Mouse (Mus musculus) embryonic facial prominence, embryonic 14.5 days (tissue): Measurements from ENCODE around the gene Lrrc28. TPM values are rescaled to one million over a fixed set of nuclear protein-coding genes. Genes with fewer than 3 reads are reported as not detected.

Experiments
- ATAC-seq: fragments of 200-750 bp; cut with Nextera tagmentation; 2 replicates; pipeline ENCODE4 v1.8.0; 2017; ENCODE audit warnings: low read depth, moderate number of reproducible peaks, moderate TSS enrichment
- DNase-seq: peaks from one replicate; pipeline ENCODE4 v3.0.0-alpha.2; 2015; ENCODE audit warnings: low spot score
- H3K27ac ChIP-seq: fragments of 300-500 bp; sonication (generic); replicated peaks from 2 replicates; pipeline ENCODE4 v1.5.1; 2014; ENCODE audit warnings: low read depth, mild to moderate bottlenecking, low read length, moderate library complexity
- H3K27me3 ChIP-seq: fragments of 300-500 bp; sonication (generic); replicated peaks from 2 replicates; pipeline ENCODE4 v1.6.1; 2014; ENCODE audit warnings: low read length; ENCODE audit not compliant: control insufficient read depth, insufficient read depth
- H3K36me3 ChIP-seq: fragments of 300-500 bp; sonication (generic); 2 replicates; pipeline ENCODE4 v1.6.1; 2014; ENCODE audit warnings: low read length, mixed read lengths; ENCODE audit not compliant: control insufficient read depth, insufficient read depth
- H3K4me1 ChIP-seq: fragments of 300-500 bp; sonication (generic); 2 replicates; pipeline ENCODE4 v1.6.1; 2014; ENCODE audit warnings: antibody characterized with exemption, low read length; ENCODE audit not compliant: control insufficient read depth, insufficient read depth
- H3K4me2 ChIP-seq: fragments of 300-500 bp; sonication (generic); 2 replicates; pipeline ENCODE4 v1.6.1; 2014; ENCODE audit warnings: low read depth, mild to moderate bottlenecking, low read length, moderate library complexity, mixed read lengths
- H3K4me3 ChIP-seq: fragments of 300-500 bp; sonication (generic); 2 replicates; pipeline ENCODE4 v1.5.1; 2014; ENCODE audit warnings: low read depth, mild to moderate bottlenecking, low read length
- H3K9ac ChIP-seq: fragments of 300-500 bp; sonication (generic); 2 replicates; pipeline ENCODE4 v1.6.1; 2014; ENCODE audit warnings: low read depth, mild to moderate bottlenecking, low read length, moderate library complexity, mixed read lengths
- H3K9me3 ChIP-seq: fragments of 300-500 bp; sonication (generic); 2 replicates; pipeline ENCODE4 v1.6.1; 2016; ENCODE audit warnings: low read length; ENCODE audit not compliant: control insufficient read depth
- WGBS: fragments of 180-500 bp; shearing (Covaris S2); extraction: QIAGEN DNeasy Blood & Tissue Kit; methylation state at CpG from one replicate; pipeline ENCODE4 v1.1.7; 2014; 5-methylcytosine and 5-hydroxymethylcytosine counted together
- polyA plus RNA-seq: library from polyadenylated mRNA; unstranded; fragments of >200 nt; fragmentation: Nextera tagmentation; extraction: Ambion mirVana; gene quantifications from 2 replicates; pipeline ENCODE4 v1.2.1, GENCODE M21; 2014

Gene Lrrc28
- polyA plus RNA-seq, 1 experiment from 2014 or later, result 19.8 TPM

DNA sequence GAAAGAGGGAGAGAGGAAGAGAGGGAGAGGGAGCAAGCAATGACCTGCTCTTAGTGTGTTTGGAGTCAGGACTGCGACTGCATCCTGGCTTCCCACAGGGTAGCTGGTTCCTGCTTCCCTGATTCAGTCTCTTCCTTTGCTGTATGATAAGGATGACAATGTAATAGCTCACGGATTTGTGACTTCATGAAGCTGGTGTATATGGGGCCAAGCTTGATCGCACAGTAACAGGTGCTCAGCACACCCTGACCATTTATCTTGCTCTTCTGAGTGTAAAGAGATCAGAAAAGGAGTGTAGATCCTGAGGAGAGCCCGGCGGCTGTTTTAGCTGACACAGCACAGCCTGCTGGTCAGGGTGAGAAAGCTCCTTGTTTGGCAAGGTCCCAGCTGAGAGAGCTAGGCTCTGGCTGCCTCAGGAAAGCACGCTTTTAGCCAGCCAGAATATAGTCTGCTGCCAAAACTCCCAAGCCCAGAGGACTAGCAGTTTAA lies 96.0 kb downstream of the Lrrc28 start:
- Histone ChIP-seq H3K27ac (no peak overlapping the region), H3K36me3 (no peaks in the 10 kb centered on the region), H3K4me3 (no peak overlapping the region), H3K4me1 (no peaks in the 10 kb centered on the region), H3K9me3 (no peaks in the 10 kb centered on the region), H3K27me3 (no peaks in the 10 kb centered on the region), H3K9ac (no peak overlapping the region), H3K4me2 (no peak overlapping the region)
- DNase-seq (peak; percentile 94), ATAC-seq (peak; percentile 90)
- 20% methylated on average over 6 of the region's 6 CpGs for WGBS

DNA sequence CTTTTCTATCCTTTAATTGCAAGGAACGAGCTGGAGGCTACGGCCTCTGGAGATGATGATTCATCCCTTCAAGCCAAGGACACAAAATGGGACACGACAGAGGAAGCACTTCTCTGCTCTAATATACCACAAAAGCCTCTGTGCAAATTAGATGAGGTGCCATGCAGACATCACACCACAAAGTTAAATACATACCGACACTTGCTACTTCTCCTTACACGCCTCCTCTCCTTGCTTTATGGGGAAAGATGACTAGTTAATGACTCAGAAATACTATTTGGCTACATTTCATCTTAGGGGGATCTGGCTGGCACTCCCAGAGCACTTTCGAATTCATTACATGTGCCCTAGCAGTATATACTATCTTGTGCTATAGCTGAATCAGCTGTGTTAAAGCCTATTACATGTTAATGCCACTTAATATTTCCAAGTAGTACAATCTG lies 96.4 kb downstream of the Lrrc28 start:
- H3K9me3 ChIP-seq, result no peaks in the 10 kb centered on the region
- no peaks in the 10 kb centered on the region for H3K4me1 ChIP-seq
- WGBS, result 86% methylated on average over 6 of the region's 6 CpGs
- DNase-seq (no peak), ATAC-seq (no peak)
- no peak overlapping the region for H3K4me3 ChIP-seq
- no peak overlapping the region for H3K27ac ChIP-seq
- no peaks in the 10 kb centered on the region for H3K36me3 ChIP-seq
- no peak overlapping the region for H3K4me2 ChIP-seq
- H3K9ac ChIP-seq, result no peak overlapping the region
- H3K27me3 ChIP-seq, result no peaks in the 10 kb centered on the region

DNA sequence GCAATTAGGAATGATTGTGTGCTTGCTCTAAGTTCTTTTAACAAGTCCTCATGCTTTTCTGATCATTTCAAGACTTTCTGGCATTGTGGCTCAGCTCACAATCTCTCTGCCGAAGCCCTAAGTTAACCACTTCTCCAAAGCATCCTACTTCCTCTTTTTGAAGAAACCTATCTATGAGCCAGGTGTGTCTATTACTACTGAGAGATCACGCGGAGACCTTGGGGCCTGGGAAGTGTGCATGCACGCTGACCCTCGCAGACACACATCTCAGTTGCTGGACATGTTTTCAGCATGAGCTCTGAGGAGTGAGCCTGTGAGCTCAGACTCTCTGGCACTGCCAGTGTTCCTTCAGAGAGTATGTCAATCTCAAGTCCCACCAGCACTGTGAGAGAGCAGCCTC lies 98.8 kb downstream of the Lrrc28 start:
- ATAC-seq, result no peak

DNA sequence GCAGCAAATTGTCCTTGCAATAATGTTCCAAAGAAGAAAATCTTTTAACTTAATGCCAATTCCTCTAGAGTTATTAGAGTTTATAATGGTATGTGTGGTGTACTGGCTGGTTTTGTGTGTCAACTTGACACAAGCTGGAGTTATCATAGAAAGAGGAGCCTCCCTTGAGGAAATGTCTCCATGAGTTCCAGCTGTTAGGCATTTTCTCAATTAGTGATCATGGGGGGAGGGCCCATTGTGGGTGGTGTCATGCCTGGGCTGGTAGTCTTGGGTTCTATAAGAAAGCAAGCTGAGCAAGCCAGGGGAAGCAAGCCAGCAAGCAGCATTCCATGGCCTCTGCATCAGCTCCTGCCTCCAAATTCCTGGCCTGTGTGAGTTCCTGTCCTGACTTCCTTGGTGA lies 100.5 kb downstream of the Lrrc28 start:
- Histone ChIP-seq H3K27ac (no peak overlapping the region), H3K4me1 (no peaks in the 10 kb centered on the region), H3K9me3 (no peaks in the 10 kb centered on the region), H3K36me3 (no peaks in the 10 kb centered on the region), H3K4me2 (no peak overlapping the region), H3K27me3 (no peaks in the 10 kb centered on the region; the same call in 1 of the 2 replicates), H3K4me3 (no peak overlapping the region), H3K9ac (no peak overlapping the region)
- peak; percentile 59 for DNase-seq
- no peak for ATAC-seq

More for the DNA sequence above, 98.8 kb downstream of the Lrrc28 start:
- no peaks in the 10 kb centered on the region; the same call in 1 of the 2 replicates for H3K27me3 ChIP-seq
- H3K9me3 ChIP-seq, result no peaks in the 10 kb centered on the region
- no peak overlapping the region for H3K4me3 ChIP-seq
- H3K36me3 ChIP-seq, result no peaks in the 10 kb centered on the region
- H3K27ac ChIP-seq, result no peak overlapping the region
- no peak overlapping the region for H3K4me2 ChIP-seq
- 88% methylated on average over 5 of the region's 5 CpGs for WGBS
- no peak overlapping the region for H3K9ac ChIP-seq
- DNase-seq, result no peak
- H3K4me1 ChIP-seq, result no peaks in the 10 kb centered on the region

DNA sequence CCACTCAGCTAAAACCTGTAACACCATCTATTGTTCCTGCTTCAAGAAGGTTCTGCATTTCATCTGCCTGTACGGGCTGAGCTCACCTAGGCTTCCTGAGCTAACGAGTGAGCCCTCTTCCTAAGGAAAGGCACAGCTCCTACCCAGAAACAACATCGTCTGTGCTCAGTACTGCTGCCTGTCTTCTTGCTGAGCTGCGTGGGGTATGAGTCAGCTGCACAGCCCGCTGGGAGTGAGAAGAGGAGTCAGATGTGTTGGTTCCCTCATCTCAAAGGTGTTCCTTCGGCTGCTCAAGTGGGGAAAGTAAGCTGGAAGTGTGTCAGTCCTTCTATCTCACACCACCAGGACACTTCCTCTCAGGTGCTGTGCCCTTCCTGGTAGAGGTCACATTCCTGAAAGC lies 101.4 kb downstream of the Lrrc28 start:
- H3K27ac ChIP-seq, result no peak overlapping the region
- no peak overlapping the region for H3K4me2 ChIP-seq
- H3K27me3 ChIP-seq, result no peaks in the 10 kb centered on the region; the same call in 1 of the 2 replicates
- DNase-seq (no peak), ATAC-seq (no peak)
- H3K36me3 ChIP-seq, result no peaks in the 10 kb centered on the region
- H3K4me3 ChIP-seq, result no peak overlapping the region
- H3K9ac ChIP-seq, result no peak overlapping the region
- H3K9me3 ChIP-seq, result no peaks in the 10 kb centered on the region
- no peaks in the 10 kb centered on the region for H3K4me1 ChIP-seq
- 74% methylated on average over 6 of the region's 6 CpGs for WGBS

DNA sequence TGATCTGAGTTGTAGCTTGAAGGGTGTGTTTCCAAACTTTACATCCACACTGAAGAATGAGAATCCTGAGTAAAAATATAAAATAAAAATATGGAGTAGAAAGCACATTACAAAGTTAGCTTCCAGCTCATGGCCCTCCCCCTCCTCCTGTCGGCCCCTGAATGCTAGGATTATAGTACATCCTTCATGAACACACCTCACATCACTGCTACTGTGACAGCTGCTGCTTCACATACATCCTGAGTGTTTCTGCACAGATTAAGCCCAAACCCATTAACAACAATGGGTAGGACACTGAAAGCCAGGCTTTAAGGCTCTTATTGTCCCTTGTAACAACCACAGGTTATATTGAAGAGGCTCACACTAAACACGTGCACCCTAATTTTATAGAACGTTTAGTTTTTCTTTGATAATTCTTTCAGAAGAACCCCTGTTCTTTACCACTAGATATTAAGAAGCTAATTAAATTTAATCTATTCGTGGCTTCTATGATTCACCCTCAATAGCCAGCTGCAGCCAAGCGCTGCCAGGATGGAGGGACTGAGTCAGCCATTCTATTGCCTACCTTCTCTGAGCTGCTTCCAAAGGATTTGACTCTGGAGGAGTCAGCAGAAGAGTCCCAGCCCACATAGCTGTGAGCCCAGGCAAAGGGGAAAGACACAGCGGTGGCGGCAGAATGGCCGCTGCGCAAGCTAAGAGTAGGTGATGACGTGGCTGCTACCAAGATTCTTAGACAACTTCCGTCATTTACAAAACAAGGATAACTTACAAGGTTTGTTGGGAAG lies 108.3 kb downstream of the Lrrc28 start:
- ATAC-seq, result no peak
- Histone ChIP-seq H3K27me3 (no peaks in the 10 kb centered on the region), H3K27ac (no peak overlapping the region), H3K9me3 (no peaks in the 10 kb centered on the region), H3K36me3 (no peaks in the 10 kb centered on the region), H3K4me1 (0 out of 2 replicates have a peak, but pooled peaks cover 2% of the 10 kb centered on the region), H3K4me2 (no peak overlapping the region), H3K9ac (no peak overlapping the region), H3K4me3 (no peak overlapping the region)
- WGBS, result 92% methylated on average over 11 of the region's 11 CpGs
- no peak for DNase-seq

DNA sequence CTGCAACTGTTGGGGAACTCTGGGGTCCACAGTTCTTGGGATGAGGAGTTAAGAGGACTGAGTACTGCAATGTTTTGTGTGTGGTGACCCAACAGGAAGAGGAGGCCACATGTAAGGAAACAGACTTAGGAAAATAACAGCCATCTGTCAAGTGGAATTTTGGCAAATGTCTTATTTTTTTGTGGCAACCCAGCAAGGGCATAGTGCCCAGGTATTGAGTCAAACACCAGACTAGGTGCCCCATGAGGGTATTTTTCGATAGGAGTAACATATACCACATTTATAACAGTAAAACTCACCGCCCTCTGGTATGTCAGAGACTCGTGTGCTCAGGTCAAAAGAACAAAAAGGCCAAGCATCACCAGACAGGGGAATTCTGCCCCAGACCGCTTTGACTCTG lies 109.1 kb downstream of the Lrrc28 start:
- Histone ChIP-seq H3K27ac (no peak overlapping the region), H3K4me1 (0 out of 2 replicates have a peak, but pooled peaks cover 2% of the 10 kb centered on the region), H3K27me3 (no peaks in the 10 kb centered on the region), H3K4me3 (no peak overlapping the region), H3K9me3 (no peaks in the 10 kb centered on the region), H3K4me2 (no peak overlapping the region), H3K9ac (no peak overlapping the region), H3K36me3 (no peaks in the 10 kb centered on the region)
- DNase-seq (no peak), ATAC-seq (no peak)
- 79% methylated on average over 4 of the region's 4 CpGs for WGBS

DNA sequence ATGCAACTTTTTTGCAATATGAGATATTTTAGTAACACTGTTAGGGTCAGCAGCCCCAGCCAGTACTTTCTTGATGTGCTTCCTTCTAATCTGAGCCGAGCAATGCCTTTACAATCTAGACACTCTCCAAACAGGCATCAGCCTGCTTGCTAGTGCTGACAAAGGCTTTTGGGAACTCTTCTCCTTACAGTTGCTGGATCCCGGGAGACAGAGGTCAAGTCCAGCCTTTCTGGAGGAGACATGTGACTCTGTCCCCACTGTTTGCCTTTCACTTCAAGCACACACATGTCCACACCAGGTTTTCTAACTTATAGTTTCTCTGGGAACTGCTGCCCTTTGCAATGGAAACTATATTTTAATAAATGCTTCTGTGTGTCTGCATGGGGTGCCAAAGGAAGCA lies 114.1 kb downstream of the Lrrc28 start:
- H3K9me3 ChIP-seq, result no peaks in the 10 kb centered on the region
- ATAC-seq, result no peak
- no peak for DNase-seq
- no peak overlapping the region for H3K4me2 ChIP-seq
- no peaks in the 10 kb centered on the region for H3K36me3 ChIP-seq
- 36% methylated on average over 2 of the region's 2 CpGs for WGBS
- H3K27me3 ChIP-seq, result no peaks in the 10 kb centered on the region
- H3K9ac ChIP-seq, result no peak overlapping the region
- peaks cover 12% of the 10 kb centered on the region for H3K4me1 ChIP-seq
- no peak overlapping the region for H3K4me3 ChIP-seq
- H3K27ac ChIP-seq, result no peak overlapping the region

DNA sequence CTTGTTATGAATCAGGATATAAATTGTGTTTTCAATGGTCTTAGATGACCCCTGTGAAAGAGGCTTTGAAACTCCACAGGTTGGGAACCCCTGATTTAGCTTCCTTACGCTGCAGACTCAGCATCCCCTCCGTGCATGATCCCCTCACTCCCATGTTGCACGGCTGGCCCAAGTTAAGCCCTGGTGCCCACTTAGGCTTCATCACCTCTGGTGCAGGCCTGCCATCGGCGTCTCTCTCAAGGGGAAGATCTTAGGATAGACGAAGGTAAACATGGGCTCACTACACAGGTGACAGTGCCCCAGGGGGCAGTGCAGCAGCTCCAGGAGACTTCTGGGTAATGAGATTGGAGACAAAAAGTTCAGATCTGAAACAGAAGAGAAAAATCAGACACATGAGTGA lies 115.7 kb downstream of the Lrrc28 start:
- Histone ChIP-seq H3K9ac (no peak overlapping the region), H3K4me1 (peaks cover 12% of the 10 kb centered on the region), H3K4me3 (no peak overlapping the region), H3K27ac (no peak overlapping the region), H3K36me3 (no peaks in the 10 kb centered on the region), H3K27me3 (no peaks in the 10 kb centered on the region), H3K9me3 (no peaks in the 10 kb centered on the region), H3K4me2 (no peak overlapping the region)
- DNase-seq (no peak), ATAC-seq (peak; percentile 47; the same call in 1 of the 2 replicates)
- 64% methylated on average over 6 of the region's 6 CpGs for WGBS
